Mouse (Mus musculus) heart, postnatal 36 days (tissue): Measurements from ENCODE around the gene Ube2q2. TPM values are rescaled to one million over a fixed set of nuclear protein-coding genes. Genes with fewer than 3 reads are reported as not detected.
A peak's percentile ranks its signal among the peaks of the same experiment; 100 is the strongest.
"Not testable (repeated sequence)": the region's sequence is repeated elsewhere in the genome, so short reads cannot be mapped to it uniquely, and the experiment has no call there.

ENCODE experiments used
- DNase-seq, 2 experiments: peaks; one replicate each; pipeline ENCODE4 v3.0.0; 2021 to 2022
- intact Hi-C: fragments of 180-260 bp; cut with DNase I; formaldehyde crosslinking; loops from one replicate; pipeline ENCODE4 v1.15.1; 2025
- total RNA-seq, 2 experiments: library from RNA; stranded (reverse); gene quantifications; 2 replicates each; pipeline ENCODE4 v1.2.3; 2021

Gene Ube2q2
- total RNA-seq, 2 experiments from 2014 or later: 27.3 to 30.6 TPM

DNA sequence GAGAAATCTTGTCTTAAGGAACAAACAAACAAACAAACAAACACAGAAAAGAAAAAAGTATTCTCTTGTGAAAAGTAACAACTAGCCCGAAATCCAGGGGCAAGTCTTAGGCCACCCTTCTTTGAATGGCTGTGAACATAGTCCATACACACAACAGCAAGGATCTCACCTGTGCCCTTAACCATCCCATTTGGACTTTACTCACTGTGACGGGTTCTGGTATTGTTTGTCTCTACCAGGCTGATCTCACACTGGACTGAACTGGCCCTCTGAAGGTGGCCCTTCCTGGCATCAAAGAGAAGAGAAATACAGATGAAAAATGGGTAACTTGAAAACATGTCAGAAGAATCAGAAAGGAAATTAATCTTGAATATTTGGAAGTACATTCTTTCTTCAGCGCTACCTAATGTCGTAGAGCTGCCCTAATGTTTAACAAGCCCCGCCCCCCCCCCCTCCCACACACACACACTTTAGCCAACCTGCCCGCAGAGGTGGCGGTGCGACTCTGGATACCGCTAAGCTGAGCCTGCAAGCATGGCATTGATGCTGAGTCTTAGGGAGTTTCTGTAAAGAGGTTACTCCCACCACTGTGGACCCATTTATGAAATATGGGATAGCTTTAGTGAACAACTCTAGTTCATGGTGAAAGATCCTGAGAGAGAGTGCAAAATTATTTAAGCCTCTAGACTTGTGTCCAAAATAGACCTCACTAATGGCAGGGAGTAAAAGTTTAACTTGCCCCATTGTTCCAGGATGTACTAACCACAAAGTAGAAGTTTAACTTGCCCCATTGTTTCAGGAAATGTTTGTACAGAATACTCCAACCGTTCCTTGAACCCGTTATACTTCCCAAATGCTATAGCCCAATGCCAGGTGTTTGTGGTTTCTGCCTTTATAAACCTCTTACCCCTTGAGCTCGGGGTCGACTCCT lies 87.8 kb downstream of the Ube2q2 start:
- no peak for DNase-seq
- intact Hi-C loops: no loop called here

DNA sequence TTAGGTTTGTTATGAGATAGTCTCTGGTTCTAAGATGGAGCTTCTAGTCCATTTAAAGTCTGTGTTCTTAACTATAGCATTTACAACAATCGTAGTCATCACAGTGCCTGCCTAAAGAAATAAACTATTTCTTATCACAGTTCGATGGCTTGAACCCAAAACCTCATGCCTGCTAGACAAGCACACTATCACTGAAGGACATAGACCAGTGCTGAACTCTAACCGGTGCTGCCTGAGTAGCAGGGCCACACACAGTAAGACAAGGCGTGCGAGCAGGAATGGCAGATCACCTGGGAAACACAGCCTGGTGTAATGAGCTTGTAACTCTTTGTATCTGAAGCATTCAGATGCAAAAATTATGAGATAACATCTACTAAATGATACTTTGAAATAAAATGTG lies 92.2 kb downstream of the Ube2q2 start:
- DNase-seq: no peak
- intact Hi-C loops: no loop called here

DNA sequence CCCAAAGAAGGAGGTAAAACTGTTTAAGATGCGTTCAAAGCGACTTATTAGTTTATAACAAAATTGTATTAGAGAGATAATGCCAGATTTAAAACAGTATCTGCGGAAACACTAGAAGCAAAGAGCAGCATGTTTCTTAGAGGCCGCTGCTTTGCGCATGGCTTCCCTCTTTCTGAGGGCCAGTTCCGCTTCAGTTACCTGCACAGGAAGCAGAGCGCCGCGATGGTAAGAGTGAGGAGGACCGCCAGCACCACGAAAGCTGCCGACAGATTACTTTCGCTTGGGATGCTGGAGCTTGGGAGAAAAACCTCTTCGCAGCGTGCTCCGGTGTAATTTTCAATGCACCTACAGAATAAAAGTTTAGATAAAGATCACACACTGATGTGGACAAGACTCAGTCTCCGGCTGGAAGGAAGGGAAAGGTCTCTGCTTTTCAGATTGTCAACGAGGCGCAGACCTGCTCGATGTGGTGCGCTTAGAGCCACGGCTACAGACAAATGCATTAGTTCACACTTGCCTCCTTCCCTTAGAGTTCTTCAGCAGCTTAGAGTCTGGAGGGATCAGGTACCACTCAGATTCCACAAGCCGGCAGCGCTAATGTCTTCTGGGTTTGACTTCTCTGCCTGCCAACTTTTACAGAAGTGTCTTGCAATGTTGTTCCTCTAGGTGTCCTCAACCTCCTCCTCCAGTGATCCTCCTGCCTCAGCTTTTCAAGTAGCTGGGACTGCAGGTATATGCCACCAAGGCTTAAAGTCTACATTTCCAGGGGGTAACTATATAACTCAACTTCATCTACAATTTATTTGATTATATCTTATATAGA lies 93.4 kb downstream of the Ube2q2 start:
- intact Hi-C loops: no loop called here
- no peak for DNase-seq

DNA sequence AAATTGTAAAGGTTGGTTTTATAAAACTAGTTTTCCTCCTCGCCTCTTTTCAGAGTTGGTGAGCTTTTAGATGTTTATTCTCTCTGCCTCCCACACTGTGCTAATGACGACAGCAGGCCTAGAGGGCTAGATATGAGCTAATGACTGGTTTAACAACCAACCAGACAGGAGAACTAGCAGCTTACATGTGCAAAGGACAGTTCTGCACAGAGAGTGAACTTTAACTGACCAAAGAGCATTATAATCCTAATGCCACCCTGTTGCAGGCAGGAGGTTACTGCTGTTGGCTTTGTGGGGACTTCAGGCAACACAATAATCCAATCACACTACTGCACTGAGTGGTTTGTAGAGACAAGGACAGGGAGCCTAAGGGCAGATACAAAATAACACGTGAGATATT lies 94.6 kb downstream of the Ube2q2 start:
- intact Hi-C loops: no loop called here
- DNase-seq: no peak

DNA sequence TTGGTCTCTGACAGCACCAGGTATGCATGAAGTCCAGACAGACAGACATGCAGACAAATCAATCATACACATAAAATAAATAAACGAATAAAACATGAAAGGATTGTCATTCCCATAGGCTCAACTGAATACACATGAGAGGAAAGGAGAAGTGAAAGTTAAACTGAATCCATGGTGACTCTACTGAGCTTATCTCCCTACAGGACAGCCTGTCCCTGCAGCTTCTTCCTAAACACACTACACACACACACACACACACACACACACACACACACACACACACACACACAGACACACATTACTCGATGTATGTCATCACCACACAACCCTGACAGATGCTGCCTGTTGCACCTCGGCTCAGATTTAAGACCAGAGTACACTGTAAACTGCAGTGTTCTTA lies 95.4 kb downstream of the Ube2q2 start:
- intact Hi-C loops: no loop called here

DNA sequence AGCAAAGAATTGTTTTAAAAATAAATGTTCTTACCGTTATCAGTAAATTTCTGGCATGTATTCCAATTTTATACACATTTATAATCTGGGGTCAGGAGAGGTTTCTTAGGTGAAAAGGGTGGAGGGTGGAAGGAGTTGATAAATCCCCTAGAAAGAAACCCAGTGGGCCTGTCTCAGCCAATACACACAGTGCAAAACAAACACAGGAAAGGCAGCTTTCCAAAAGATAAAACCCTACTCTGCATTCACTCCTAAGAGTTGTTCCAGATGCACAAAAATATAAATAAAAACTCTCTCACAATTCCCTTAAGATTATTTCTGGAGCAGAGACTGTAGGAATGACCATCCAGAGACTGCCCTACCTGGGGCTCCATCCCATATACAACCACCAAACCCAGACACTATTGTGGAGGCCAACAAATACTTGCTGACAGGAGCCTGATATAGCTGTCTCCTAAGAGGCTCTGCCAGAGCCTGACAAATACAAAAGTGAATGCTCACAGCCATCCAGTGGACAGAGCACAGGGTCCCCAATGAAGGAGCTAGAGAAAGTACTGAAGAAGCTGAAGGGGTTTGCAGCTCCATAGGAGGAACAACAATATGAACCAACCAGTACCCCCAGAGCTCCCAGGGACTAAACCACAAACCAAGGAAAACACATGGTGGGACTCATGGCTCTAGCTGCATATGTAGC lies 96.5 kb downstream of the Ube2q2 start:
- DNase-seq: peak in 1 of 2 experiments; percentile 37
- intact Hi-C loops: not testable (repeated sequence)

More for the DNA sequence above, 95.4 kb downstream of the Ube2q2 start:
- DNase-seq: no peak

DNA sequence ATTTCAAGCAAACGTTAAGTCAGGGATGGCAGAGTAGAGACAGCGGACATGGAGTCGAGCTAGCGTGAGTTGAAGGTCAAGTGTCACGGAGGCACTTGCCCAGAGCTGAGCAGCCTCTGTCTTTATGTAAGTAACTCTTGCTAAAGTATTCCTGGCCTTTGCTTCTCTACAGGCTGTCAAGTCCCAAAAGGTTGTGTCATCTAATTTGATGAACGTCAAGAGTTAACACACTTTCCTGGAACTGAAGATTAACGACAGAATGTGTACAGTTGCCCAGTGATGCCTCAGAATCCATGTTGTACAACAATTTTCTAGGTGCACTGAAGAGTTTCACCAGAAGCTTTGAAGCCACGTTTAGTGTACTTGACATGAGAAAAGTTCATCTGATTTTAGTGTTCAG lies 97.8 kb downstream of the Ube2q2 start:
- intact Hi-C loops: no loop called here
- DNase-seq: no peak

DNA sequence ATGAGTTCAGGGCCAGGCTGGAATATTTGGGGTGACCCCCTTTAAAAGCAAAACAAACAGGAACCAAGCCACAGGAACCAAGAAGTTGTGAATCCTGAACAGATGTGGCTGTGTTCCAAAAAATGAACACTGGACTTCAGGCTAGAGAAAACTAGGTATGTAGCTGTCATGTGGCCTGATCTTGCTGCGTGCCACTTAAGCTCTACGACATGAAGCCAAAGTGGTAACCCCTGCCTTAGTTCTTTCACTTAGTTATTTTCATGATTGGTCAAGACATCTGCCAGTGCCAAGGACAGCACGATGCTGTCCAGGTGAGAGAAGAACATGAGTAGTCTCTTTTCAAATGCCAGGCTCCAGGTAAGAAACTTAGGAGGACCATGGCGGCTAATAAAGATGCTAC lies 98.3 kb downstream of the Ube2q2 start:
- intact Hi-C loops: no loop called here
- DNase-seq: no peak

DNA sequence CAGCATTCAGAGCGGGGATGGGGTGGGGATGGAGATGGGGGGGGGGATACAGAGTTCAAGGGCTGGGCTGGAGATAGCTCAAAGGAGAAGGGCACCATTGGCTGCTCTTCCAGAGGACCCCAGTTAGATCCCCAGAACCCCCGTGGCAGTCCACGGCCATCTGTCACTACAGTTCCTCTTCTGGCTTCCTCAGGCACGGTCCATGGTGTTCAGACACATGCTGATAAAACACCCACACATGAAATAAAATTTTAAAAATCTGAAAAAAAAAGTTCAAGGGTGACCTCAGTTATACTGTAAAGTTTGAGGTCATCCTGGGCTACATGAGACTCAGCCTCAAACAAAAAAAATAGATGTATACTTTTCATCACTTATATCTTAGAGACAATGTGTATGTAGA lies 99.8 kb downstream of the Ube2q2 start:
- intact Hi-C loops: no loop called here
- DNase-seq: no peak

DNA sequence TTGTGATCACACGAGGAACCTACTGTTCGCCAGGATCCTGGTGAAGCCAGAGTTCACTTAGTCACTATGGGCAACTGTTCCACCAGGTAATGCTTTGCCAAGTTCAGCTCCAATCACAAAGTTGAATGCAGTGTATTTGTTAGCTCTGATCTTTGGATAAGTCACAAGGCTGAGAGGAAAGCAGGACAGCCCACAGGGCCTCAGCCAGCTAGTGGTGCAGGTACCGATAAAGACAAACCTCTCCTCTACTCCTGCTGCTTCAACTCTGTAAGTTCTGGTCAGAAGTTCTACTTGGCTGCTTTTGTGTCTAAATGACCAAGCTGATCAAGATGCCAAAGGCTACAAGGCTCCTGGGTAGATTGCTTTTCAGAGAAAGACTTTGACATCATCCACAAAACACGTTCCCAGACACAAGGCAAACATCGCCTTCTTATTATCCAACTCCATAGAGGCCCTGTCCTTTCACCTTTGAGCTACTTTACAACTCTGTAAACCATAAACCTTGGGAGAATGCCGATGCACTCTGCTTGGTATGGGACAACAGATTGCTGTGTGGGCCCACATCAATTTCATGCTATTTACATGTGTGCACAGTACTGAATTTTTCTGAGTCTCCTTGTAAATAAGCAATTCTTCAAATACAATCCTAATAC lies 102.1 kb downstream of the Ube2q2 start:
- intact Hi-C loops: no loop called here
- no peak for DNase-seq

DNA sequence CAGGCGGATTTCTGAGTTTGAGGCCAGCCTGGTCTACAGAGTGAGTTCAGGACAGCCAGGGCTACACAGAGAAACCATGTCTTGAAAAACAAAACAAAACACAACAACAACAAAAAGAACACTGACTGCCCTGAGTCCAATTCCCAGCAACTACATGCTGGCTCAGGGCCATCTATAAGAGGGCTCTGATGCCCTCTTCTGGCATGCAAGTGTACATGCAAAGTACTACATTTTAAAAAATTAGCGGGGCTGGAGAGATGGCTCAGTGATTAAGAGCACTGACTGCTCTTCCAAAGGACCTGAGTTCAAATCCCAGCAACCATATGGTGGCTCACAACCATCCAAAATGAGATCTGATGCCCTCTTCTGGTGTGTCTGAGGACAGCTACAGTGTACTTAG lies 103.4 kb downstream of the Ube2q2 start:
- intact Hi-C loops, DNase-seq: not testable (repeated sequence)

DNA sequence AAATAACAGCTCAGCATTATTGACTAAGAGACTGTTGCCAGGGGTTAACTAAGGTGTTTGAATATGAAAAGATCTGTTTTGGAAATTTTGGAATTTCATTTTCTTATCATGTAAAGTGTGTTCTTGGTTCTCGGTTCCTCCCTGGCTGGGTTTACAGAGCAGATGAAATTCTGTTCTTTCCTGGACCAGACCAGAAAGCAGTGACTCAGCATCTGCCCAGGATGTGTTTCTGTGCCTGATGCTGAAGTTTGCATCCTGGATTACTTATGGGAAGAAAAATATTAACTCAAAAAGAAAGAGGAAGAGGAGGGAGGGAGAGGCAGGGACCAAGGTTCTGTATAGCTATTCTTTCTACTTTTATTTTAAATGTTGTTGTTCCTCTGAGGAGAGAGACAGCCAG lies 105.2 kb downstream of the Ube2q2 start:
- intact Hi-C loops: no loop called here
- no peak for DNase-seq

DNA sequence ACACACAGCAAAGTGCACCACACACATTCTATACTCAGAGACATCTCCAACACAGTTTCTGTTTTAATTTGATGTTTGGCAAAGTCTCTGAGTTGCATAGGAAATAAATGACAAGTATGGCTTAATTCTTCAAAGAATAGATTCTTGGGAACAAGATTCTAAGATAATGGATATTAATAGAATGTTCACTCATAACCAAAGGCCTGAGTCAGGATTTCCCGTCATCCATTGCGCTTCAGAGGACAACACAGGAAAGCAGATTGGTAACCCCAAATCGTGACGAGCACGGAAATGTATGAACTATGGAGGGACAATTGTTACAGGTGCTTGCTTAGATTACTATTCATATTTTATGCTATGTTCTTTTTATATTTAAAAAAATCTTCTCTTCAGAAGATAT lies 106.4 kb downstream of the Ube2q2 start:
- intact Hi-C loops: no loop called here
- no peak for DNase-seq

DNA sequence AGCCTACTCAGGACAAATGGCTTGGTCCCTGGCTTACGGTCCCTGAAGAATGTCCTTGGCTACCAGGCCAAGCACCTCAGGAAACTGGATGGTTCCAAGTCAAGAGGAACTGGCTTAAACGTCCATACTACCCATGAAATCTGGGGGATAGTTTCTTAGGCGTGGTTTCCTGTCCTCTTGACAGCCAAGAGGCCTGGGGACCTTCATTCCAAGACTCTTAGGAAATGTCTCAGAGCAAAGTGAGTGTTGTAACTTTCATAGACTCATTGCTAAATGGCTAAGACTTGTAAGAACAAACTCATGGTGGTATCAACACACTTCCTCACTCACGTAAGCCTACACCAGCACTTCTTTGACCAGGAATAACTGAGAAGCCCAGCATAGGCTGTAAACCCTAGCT lies 107.0 kb downstream of the Ube2q2 start:
- intact Hi-C loops: no loop called here
- peak in 1 of 2 experiments; percentile 23 for DNase-seq

DNA sequence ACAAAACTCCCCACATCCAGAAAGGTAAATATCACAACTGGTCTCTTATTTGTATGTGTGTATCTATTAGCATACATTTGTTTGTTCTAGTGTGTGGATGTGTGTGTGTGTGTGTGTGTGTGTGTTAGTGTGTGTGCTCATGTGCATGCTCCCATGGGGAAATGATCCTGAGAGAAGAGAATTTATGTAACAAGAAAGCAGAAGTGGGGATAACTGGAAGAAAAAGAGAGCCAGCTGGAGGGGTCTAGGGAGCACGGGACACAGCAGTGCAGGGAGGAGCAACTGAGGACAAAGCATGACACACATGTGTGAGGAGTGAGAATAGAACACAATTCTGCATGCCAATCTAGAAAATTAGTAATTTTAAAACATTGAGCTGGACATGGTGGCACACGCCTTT lies 108.5 kb downstream of the Ube2q2 start:
- DNase-seq: no peak
- intact Hi-C loops: no loop called here

Other genes with a start within 250 kb of the Ube2q2 start
- under 1 TPM; 0.94 to 0.98 TPM for gene Hykk, start 231.6 kb upstream of the Ube2q2 start, total RNA-seq
- 100 to 1,000 TPM; 135 to 138 TPM for gene Psma4, start 198.1 kb upstream of the Ube2q2 start, total RNA-seq
- not detected for gene AY074887, start 197.9 kb upstream of the Ube2q2 start, total RNA-seq
- gene Chrna5, start 168.0 kb upstream of the Ube2q2 start, total RNA-seq: under 1 TPM in 1 of 2 experiments, not detected in 1; 0.19 TPM
- not detected for gene Chrna3, start 122.3 kb upstream of the Ube2q2 start, total RNA-seq
- gene Chrnb4, start 100.1 kb upstream of the Ube2q2 start, total RNA-seq: under 1 TPM in 1 of 2 experiments, not detected in 1; 0.08 TPM
- gene Fbxo22, start 60.1 kb downstream of the Ube2q2 start, total RNA-seq: 10 to 100 TPM; 31.9 to 34.4 TPM
- 1 to 10 TPM; 1.6 to 1.7 TPM for gene Nrg4, start 178.0 kb downstream of the Ube2q2 start, total RNA-seq
- gene Tmem266, start 178.1 kb downstream of the Ube2q2 start, total RNA-seq: 1 to 10 TPM; 1.8 to 2.4 TPM